Mouse (Mus musculus) cerebellum, postnatal 10 days (tissue): ENCODE results near the gene Rusc1.

ENCODE experiments used
- DNase-seq, 2 experiments: peaks; one replicate each; pipeline ENCODE4 v3.0.0; 2021; ENCODE audit warnings: mixed read lengths in 2 of 2

Gene Rusc1

DNA sequence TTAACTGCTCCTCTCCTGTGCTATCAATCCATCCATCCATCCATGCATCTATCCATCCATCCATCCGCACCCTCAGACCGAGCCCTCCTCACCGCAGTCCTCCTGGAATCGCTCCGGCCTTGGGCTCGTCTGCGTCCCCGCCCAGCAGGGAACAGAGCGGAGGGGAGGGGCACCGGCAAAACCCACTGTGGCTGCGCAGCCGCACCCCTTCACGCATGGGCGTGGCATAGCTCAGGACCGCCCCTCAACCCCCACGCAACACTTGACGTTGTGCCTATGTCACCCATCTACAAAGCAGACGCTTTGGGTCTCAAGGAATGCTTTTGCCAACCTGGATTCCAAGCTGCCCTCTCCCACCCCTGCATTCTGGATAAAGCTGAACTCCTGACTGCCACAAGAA, at the start of gene Rusc1:
TSS of gene Rusc1 (minus strand) at position 137 of the 400 bp plus-strand sequence.
- peak; percentile 97 to 98 for DNase-seq

DNA sequence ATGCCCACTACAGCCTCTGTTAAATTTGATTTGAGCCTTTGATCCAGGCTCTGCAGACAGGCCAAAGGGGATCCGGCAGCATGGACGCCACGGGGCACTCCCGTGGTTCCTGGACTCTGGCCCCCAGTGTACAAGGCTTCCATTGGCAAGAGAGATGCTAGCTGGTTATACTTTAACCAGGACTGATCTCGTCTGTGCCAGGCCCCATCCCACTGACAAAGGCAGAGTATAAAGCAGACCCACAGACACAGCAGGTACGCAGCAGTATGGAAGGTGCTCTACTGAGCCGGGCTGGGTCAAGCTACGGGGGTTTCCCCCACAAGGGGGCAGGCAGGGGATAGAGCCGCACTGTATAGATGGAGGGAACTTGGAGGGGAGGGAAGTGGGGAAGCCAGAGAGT, 43.3 kb upstream of the Rusc1 start:
- no peak for DNase-seq

DNA sequence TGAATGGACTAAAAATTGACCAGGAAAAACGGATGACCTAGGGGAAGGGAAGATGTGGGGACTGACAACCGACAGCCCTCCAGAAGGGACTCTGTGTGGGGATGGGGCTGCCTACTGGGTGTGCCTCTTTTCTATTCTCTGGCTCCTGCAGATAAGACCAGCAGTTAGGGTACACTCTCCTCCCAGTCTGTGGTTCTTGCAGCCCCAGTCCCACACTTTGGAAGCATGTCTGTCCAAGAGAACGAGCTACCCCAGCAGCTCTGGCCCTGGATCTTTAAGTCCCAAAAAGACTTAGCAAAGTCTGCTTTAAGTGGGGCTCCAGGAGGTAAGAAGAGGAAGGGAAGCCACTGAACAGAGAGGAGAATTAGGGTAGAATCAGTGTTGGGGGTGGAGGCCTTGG, 42.8 kb upstream of the Rusc1 start, which contains the start of gene Pklr:
TSS of gene Pklr (plus strand) at position 185 of the 400 bp plus-strand sequence.
- no peak for DNase-seq

DNA sequence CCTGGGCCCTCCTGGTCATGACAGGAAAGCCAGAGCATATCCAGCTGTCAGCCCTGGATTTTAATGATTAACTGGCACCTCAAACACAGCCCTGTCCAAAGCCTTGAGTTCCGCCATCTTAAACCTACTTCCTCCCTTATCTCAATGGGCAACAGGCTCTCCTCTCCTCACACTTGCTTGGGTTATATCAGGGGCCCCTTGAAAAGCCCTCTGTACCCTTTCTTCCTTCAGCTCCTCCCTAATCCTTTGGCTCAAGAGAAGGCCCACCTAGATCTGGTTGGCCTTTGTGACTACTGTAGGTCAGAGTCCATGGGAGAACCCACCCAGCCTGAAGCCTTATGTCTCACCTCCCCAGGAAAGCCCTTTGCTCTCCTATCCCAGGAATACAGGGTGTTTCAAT, 40.6 kb upstream of the Rusc1 start:
- DNase-seq = no peak

DNA sequence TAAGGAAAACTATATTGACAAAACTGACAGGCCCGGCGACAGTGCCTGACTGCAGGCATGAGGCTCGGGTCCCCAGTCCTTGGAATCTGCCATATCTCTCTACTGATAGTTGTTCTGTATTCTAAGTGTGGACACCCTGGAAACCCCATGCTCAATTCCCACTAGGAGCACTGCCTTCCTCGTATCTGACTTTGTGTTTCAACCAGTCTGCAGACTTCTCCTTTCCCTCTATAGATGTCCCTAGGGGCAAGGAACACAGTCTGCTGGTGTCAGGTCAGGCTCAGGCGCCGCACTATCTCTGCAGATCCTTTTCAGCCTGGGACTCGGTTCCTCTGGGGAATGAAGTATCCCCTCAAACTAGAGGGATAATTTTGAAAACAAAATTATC, 39.9 kb upstream of the Rusc1 start:
- DNase-seq = no peak

DNA sequence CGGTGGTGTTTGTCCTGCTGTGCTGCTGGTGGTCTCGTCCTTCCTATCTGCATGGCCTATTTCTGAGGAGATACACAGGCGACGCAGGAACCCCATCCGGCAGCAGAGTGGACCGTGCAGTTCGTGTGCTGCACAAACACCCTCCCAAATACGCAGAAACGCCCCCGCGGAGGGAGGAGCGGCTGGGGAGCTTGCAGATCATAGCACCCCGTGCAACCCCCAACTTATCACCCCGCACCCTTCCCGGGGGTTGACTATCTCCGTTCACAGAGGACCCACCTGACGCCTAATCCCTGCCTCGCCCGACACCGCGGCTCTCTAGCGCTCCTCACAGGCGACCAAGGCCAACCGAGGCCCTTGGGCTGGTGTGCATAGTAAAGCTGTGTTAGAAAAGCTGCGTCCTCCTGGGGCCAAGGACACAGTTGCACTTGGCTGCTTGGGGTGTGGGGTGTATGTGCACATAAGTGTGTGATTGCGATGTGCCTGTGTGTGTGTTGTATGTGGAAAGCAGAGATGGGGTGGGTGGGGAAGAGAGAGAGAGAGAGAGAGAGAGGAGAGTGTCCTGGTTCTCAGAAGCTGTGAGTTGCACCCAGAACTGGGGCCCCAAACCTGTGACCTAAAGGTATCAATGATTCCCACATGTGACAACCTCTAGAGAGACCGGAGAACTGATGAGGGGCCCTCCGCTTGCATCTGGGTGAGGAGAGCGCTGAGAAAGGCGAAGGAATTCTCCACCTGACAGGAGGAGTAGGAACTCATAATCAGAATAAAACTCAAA, 39.4 kb upstream of the Rusc1 start:
- peak; percentile 62 to 66 for DNase-seq

DNA sequence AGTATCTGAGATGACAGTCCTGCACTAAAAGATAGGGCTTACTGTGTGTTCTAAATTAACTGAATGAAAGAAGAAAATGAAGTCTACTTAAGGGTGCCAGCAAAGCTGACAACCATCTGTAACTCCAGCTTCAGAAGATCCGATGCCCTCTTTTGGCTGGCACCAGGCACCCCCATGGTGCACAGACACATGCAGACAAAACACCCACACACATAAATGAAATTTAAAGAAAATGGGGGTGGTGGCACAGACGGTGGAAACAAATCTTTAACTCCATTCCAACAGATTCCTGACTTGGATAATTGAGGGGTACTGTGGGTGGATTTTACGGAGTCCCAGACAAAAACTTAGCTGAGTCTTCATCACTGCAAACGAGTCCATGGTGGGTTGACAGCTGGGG, 38.7 kb upstream of the Rusc1 start:
- peak in 1 of 2 experiments; percentile 35 for DNase-seq

DNA sequence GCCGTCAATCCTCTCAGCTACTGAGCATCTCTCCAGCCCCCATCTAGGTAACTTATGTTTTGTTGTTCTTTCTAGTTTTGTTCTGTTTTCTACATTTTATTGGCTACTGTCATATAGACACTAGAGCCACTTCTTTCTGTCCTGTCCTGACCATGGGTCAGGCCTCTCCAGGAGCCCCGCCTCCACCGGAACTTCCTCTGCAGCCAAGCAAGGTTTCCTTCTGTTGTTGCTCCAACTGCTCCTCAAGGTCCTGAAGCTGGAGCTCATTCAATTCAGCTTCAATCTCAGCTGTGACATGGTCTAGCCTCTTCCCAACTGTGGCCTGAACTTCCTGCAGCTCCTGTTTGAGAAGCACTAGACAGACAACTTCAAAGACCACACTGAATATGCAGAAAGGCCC, 36.8 kb upstream of the Rusc1 start:
- no peak for DNase-seq

DNA sequence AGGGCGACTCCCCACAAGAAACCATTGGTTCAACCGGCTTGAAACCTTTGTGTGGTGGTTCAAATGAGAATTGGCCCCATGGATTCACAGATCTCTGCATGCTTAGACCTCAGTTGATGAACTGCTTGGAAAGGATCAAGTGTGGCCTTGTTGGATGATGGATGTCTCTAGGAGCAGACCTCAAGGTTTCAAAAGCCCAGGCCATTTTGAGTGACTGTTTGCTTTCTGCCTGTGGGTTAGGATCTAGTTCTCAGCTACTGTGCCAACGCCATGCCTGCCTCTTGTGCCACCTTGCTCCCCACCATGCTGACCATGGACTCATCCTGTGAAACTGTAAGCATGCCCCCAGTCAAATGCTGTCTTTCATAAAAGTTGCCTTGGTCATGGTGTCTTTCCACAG, 32.9 kb upstream of the Rusc1 start:
- DNase-seq = no peak

DNA sequence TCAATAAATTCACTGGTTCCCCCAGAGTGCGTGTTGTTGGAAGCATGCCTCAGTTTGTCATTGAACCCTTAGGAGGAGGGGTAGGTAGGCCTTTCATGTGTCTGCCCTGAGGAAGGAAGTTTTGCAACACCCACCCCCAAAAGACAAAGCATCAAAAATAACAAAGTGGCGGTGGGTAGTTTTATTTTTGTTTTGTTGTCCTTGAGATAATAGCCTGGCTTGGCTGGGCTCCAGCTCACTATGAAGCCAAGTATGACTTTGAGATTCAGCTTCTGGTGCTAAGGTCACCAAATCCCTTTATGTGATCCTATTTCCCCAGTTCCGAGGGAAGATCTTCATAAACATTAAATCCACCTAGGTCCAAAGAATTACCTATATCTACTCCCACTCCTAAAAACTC, 31.1 kb upstream of the Rusc1 start:
- DNase-seq = no peak

DNA sequence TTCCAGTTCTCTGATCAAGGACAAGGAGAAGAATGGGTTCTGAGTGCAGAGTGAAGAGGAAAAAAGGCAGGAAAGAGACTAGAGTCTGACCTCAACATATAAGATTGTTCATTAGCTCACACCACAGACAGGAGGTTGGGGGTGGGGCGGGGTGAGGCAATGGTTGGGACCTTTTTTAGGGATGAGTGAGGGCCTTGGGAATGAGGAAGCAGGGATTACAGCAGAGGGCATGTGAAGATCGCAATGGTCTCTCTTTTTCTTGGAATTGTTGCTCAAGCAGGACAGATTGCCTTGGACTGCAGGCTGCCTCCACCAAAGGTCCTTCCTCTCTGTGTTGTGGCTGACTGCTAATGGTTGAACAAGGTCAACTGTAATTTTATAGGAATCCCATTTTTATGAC, 30.2 kb upstream of the Rusc1 start:
- DNase-seq = no peak

DNA sequence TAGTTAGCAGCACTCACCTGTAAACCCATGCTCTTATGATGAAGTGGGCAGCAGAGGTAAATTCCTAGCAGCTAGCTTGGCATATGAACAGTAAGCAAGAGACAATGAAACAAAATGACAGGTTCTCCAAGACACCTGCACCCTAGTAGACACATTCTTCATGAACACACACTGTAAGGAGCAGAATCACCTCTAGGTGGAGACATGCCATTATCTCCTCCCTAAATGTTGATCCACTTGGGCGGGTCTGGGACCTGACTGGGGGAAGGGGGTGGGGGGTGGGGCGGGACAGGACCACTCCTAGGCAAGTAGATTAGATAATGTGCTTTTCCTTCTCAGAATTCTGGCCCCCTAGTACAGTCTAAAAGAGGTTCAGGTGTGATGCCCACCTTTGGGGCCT, 22.4 kb upstream of the Rusc1 start:
- DNase-seq = peak; percentile 64 to 75

DNA sequence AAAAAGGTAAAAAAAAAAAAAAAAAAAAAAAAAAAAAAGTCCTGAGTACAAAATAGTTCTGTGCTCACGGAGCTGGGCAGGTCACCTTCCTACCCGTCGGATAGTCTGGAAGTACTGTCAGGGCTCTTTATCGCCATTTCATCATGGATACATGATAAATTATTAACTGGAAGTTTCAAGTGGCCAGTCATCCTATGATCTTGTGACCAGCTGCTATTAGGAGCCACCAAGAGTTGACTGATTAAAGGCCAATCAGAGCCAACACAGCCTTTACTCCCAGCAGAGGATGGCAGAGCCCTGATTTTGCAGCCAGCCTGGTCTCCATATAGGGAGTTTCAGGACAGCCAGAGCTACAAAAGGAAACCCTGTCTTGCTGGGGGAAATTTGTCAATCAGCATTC, 19.9 kb upstream of the Rusc1 start:
- no peak for DNase-seq

DNA sequence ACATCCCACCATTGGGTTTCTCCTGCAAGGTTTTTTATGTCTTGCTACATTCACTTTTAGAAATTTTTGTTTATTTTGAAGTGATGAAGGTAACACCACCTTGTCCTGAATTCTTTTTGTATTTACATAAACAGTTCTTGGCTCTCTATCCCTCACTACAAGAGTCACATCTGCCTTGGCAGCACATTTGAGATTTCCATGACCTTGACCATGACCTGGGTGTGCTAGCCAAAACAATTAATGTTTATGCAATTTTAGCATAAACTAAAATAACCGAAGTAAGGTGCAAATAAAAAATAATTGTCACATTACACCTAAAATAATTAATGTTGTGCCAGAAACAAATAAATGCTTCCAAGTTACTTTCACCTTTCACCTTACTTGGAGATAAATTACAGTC, 15.0 kb upstream of the Rusc1 start:
- no peak for DNase-seq

DNA sequence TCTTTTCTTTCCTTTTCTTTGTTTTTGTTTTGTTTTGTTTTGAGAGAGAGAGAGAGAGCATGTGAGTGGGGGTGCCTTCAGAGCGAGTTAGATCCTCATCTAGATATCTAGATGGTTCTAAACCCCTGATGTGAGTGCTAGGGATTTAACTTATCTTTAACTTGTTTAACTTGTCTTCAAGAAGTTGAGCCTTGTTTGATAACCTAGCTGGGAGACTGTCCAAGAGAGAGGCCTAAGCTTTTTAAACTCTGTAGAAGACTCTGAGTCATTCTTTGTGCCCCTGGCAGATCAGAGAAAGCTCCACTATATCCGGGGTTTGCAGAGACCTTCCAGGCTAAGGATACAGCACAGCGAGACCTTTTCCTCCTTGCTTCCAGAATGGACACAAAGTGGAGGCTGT, 14.4 kb upstream of the Rusc1 start:
- DNase-seq = no peak

DNA sequence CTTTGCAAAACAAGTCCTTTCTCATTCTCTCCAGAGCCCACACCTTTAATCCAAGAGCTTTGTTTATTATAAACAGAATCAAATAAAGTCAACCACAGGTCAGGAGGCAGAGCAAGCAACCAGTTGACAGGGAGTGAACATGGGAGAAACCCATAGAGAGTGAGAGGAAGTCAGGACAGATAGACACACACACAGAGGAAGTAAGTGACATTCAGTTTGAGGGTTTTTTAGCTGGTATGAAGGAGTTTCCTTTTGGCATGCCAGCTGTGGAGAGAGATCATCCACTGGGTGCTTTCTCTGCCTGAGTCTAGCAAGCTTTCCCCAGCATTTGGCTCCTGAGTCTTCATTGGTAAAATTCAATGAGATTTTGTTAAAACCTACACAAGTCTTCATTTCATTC, 13.8 kb upstream of the Rusc1 start:
- no peak for DNase-seq

DNA sequence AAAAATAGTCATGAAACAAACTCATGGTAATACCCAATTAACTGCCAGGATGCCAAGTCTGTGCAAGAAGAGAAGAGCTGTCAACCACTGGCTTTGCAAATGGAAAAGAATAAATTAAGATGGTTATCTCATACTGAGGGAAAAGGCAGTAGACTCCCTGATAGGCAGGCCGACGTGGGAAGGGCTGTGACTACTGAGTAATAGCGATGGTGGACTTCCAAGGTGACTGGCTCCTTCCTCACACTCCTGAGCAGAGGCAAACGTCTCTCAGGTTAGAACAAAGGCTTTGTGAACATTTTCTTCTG, 10.1 kb upstream of the Rusc1 start:
- no peak for DNase-seq

DNA sequence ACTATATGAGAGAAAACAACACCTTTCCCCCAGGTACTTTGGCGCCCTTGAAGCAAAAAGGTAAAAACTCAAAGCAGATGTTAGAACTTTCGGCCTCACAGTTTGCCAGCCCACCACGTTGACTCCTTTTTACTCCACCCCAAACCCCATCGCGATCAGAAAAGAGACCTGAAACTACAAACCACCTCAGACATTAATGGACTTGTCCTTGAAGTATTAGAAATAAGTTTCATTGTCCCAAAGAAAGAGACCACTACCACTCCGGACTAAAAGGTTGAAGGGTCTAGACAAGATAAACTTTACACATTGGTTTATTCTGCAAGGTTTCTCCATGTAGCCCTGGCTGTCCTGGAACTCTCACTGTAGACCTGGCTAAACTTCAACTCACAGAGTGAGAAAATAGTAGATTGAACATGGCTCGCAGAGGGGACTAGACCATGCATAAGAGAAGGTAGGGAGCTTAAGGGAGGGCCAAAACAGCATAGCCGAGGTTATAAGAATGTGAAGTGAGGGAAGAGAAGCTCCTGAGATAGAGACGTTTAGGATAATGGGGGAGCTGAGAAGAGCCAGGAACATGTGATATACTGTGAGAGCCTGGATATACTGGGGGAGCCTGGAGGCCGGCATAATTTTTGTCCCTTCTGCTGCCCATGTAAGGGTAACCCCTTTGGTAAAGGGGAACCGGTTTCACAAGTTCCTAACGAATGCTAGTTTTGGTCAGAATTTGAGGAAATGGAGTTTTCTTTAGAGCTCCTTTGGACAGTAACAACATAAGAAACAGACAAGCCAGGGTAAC, 9.6 kb upstream of the Rusc1 start:
- DNase-seq = no peak

DNA sequence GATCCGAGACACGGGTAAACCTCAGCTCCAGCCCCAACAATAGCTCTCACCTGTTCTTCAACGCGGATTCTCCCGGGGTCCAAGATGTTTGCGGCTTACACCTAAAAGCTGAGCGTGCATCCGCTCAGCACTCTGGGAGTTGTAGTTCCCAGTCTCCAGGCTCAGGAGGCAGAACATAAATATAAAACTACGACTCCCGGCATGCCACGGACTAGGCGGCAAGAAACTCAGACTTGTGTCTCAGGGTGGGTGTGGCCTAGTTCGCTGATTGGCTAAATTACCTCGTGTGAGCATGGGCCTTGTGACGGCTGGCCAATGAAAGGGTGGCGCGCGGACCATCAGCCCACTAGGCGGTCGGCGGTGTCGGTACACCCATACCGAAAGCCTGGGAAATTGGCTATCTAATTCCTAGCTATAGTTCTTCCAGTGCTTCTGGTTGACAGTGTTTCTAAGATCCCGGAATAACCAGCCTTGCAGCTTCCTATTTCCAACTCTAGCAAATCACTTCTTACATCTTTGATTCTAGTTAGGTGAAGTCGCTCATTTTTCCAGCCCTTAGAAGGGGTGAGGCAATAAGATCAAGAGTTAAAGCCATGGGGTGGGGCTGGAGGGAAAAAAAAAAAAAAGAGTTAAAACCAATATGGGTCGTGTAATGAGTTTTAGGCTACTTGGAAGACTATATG, 8.8 kb upstream of the Rusc1 start, which contains the start of gene Fdps:
TSS of gene Fdps (minus strand) at position 148 of the 683 bp plus-strand sequence.
- DNase-seq = peak; percentile 96 to 98

DNA sequence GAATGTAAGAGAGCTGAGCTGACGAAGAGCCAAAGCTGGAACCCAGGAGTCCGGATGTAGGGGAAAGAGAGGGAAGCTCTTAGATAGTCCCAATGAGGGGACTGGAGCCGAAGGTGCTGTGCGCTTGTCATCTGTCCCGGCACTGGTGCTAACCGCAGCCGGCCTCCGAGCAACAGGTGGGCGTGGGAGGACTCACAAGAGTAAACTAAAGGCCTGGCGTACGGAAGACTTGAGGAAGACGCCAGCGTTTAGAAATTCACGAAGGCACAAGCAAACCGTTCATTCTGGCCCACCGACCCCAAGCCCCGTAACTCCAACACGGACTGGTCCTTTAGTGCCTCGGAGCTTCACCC, 8.3 kb upstream of the Rusc1 start:
- DNase-seq = peak in 1 of 2 experiments; percentile 71

DNA sequence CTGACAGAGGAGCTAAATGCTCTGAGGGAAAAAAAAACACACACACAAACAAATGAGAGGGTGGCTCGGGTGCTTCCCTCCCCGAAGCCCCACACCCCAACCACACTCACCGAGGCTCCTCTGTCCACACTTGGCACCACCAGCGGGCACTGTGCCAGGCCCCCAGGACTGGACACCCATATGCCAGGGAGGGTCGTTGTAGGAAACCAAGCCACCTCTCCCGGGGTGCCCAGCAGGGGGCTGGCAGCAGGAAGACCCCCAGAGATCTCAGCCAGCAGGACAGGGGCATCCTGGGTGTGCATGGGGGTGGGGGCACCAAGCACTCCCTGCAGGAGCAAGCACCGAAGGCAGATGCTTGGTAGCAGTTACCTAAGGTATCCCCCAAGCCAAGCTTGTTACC, 7.7 kb upstream of the Rusc1 start, which contains the start of gene Gm43738:
TSS of gene Gm43738 (minus strand) at position 289 of the 400 bp plus-strand sequence.
- DNase-seq = peak; percentile 64 to 69

DNA sequence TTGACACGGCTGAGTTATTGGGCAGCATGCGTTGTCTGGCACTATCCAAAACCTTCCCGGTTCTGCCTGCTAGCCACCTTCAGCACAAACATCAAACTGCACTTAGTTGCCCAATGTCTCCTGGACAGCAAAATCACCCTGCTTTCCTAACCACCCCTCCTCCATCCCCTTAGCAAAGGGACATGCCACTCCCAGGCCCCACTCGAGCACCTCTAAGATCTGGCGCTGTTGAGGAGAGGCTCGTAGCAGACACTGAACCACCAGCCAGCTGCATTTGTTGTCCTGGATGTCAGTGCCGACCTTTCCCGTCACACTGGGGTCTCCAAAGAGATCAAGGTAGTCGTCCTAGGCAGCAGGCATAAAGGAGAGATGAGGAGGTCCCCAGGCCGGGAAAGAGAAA, 910 bp upstream of the Rusc1 start:
- no peak for DNase-seq

DNA sequence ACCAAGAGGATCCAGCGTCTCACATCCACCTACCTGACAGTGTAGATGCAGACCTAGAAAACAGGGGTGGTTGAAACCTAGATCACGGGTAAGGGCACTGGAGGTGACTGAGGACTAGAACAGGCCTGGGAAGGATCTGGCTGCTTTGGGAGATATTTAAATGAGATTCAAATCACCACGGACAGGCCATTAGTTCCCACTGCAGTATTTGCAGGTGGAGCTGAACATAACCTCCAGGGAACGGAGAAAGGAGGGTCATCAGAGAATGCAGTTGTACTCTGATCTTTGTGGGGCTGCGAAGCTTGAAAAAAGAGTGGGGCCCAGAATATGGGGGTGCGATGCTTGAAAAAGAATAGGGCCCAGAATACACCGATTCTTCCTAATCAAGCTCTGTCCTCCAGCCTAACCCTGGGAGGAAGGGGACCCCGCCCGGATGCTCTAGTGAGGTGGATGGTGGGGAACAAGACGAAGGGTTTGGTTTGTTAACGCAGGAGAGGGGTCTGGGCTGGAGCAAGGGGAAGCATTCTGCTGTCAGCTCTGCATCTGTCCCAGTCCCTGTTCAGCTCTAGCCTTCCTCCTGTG, 511 bp downstream of the Rusc1 start:
- DNase-seq = no peak
